Mouse (Mus musculus) lung, embryonic 14.5 days (tissue): ENCODE results near the gene Pard6b. TPM values are rescaled to one million over a fixed set of nuclear protein-coding genes. Genes with fewer than 3 reads are reported as not detected.

Source experiments
- ATAC-seq: fragments of 200-750 bp; cut with Nextera tagmentation; 2 replicates; pipeline ENCODE4 v1.8.0; 2017; ENCODE audit warnings: mild to moderate bottlenecking, moderate TSS enrichment, moderate library complexity; ENCODE audit not compliant: insufficient read depth
- DNase-seq: peaks from one replicate; pipeline ENCODE4 v3.0.0-alpha.2; 2015
- H3K27ac ChIP-seq: fragments of 300-500 bp; sonication (generic); 2 replicates; pipeline ENCODE4 v1.5.1; 2014; ENCODE audit warnings: low read depth, mild to moderate bottlenecking, moderate library complexity
- H3K27me3 ChIP-seq: fragments of 300-500 bp; sonication (generic); 2 replicates; pipeline ENCODE4 v1.6.1; 2014; ENCODE audit warnings: low read length, control low read depth; ENCODE audit not compliant: insufficient read depth
- H3K36me3 ChIP-seq: fragments of 300-500 bp; sonication (generic); 2 replicates; pipeline ENCODE4 v1.6.1; 2014; ENCODE audit warnings: control low read depth; ENCODE audit not compliant: insufficient read depth
- H3K4me1 ChIP-seq: fragments of 300-500 bp; sonication (generic); 2 replicates; pipeline ENCODE4 v1.6.1; 2014; ENCODE audit warnings: antibody characterized with exemption, control low read depth; ENCODE audit not compliant: insufficient read depth
- H3K4me2 ChIP-seq: fragments of 300-500 bp; sonication (generic); 2 replicates; pipeline ENCODE4 v1.6.1; 2014; ENCODE audit warnings: mild to moderate bottlenecking
- H3K4me3 ChIP-seq: fragments of 300-500 bp; sonication (generic); 2 replicates; pipeline ENCODE4 v1.5.1; 2014; ENCODE audit warnings: low read depth, low read length
- H3K9ac ChIP-seq: fragments of 300-500 bp; sonication (generic); 2 replicates; pipeline ENCODE4 v1.6.1; 2014
- H3K9me3 ChIP-seq: fragments of 300-500 bp; sonication (generic); 2 replicates; pipeline ENCODE4 v1.6.1; 2016; ENCODE audit warnings: low read depth, low read length, control low read depth
- CTCF ChIP-seq: IDR thresholded peaks from 2 replicates; pipeline ENCODE4 v1.5.1; 2016; ENCODE audit warnings: antibody characterized with exemption, low read depth
- WGBS: fragments of 180-500 bp; shearing (Covaris S2); extraction: QIAGEN DNeasy Blood & Tissue Kit; methylation state at CpG from one replicate; pipeline ENCODE4 v1.1.7; 2014; 5-methylcytosine and 5-hydroxymethylcytosine counted together
- polyA plus RNA-seq: library from polyadenylated mRNA; unstranded; fragments of >200 nt; fragmentation: Nextera tagmentation; extraction: Ambion mirVana; gene quantifications from 2 replicates; pipeline ENCODE4 v1.2.1, GENCODE M21; 2014

Gene Pard6b
- 14.0 and 14.1 TPM in 2 replicates for polyA plus RNA-seq

- Histone ChIP-seq H3K4me2 (peak within 1 kb of the TSS; percentile 91), H3K9ac (peak within 1 kb of the TSS; percentile 65), H3K36me3 (no peaks in the 10 kb centered on the region), H3K4me1 (peaks cover 2% of the 10 kb centered on the region; the same call in 1 of the 2 replicates), H3K9me3 (no peaks in the 10 kb centered on the region), H3K4me3 (peak within 1 kb of the TSS; percentile 66), H3K27me3 (peaks cover 25% of the 10 kb centered on the region; the same call in 1 of the 2 replicates), H3K27ac (peak within 1 kb of the TSS; percentile 85)
- DNase-seq (peak; percentile 97), ATAC-seq (peak; percentile 89)
- WGBS = under 1% methylated on average over 106 of the region's 110 CpGs
- no peak for TF ChIP-seq CTCF
Observed at GRCm38 (mm10) chr2:168080431-168081246, at the start of gene Pard6b. Gene Pard6b (plus strand): TSS chr2:168081004.

GRCm38 (mm10) chr2:168031842-168032241 lies 49.0 kb upstream of the Pard6b start:
- DNase-seq (no peak), ATAC-seq (no peak; the same call in 1 of the 2 replicates)
- Histone ChIP-seq H3K4me2 (no peak overlapping the region), H3K4me1 (0 out of 2 replicates have a peak, but pooled peaks cover 3% of the 10 kb centered on the region), H3K36me3 (no peaks in the 10 kb centered on the region), H3K9ac (no peak overlapping the region), H3K4me3 (no peak overlapping the region), H3K9me3 (peaks cover 5% of the 10 kb centered on the region; the same call in 1 of the 2 replicates), H3K27me3 (no peaks in the 10 kb centered on the region), H3K27ac (no peak overlapping the region)
- TF ChIP-seq CTCF = no peak
- WGBS = 62% methylated on average over 2 of the region's 2 CpGs

DNA sequence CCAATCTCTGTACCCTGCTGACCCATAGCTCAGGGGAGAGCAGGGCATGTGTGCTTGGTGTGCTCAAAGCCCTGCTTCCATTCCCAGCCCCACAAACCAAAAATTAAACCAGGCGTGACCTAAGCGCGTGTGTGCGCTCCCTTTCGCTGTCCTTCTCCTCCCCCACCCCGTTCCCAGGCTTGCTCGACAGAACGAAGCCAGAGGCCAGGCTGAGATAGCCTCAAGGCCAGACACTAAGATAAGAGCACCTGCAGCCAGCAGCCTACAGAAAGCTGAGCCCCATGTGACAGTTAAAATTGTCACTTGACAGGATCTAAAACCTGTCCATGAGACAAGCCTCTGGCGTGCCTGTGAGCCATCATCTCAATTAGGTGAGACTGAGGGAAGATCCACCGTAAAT lies 46.9 kb upstream of the Pard6b start:
- ATAC-seq (no peak), DNase-seq (no peak)
- 38% methylated on average over 10 of the region's 10 CpGs for WGBS
- Histone ChIP-seq H3K4me1 (0 out of 2 replicates have a peak, but pooled peaks cover 3% of the 10 kb centered on the region), H3K36me3 (no peaks in the 10 kb centered on the region), H3K9me3 (no peaks in the 10 kb centered on the region), H3K4me2 (no peak overlapping the region), H3K27me3 (no peaks in the 10 kb centered on the region), H3K27ac (no peak overlapping the region), H3K4me3 (no peak overlapping the region), H3K9ac (no peak overlapping the region)
- no peak for TF ChIP-seq CTCF

DNA sequence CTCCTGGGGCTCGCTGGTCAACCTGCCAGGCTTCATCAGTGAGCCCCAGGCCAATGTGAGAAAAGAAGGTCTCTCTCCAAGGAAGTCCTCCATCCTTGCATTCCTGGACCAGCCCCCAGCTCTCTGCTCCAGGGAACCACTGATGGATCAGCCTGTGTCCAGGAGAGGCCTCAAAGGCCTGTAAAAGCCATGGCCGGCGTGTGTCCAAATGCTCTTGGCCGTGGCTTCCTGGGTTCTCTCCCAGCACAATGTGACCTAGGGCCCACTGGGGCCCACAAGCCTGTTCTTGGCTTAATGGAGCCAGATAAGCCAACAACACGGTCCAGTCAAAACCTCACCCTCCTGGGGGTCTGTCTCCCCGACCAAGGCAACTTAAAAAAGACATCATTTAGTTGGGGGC lies 44.9 kb upstream of the Pard6b start:
- Histone ChIP-seq H3K27me3 (no peaks in the 10 kb centered on the region), H3K4me2 (no peak overlapping the region), H3K4me1 (0 out of 2 replicates have a peak, but pooled peaks cover 3% of the 10 kb centered on the region), H3K9ac (no peak overlapping the region), H3K36me3 (no peaks in the 10 kb centered on the region), H3K9me3 (no peaks in the 10 kb centered on the region), H3K4me3 (no peak overlapping the region), H3K27ac (no peak overlapping the region)
- WGBS = 78% methylated on average over 6 of the region's 6 CpGs
- DNase-seq = no peak
- ATAC-seq = no peak
- TF ChIP-seq CTCF = no peak

- H3K27me3 ChIP-seq = no peaks in the 10 kb centered on the region
- H3K36me3 ChIP-seq = no peaks in the 10 kb centered on the region
- WGBS = 20% methylated on average over 3 of the region's 3 CpGs
- H3K9ac ChIP-seq = no peak overlapping the region
- no peaks in the 10 kb centered on the region for H3K9me3 ChIP-seq
- ATAC-seq (peak; percentile 72), DNase-seq (peak; percentile 69)
- H3K4me1 ChIP-seq = 0 out of 2 replicates have a peak, but pooled peaks cover 3% of the 10 kb centered on the region
- no peak overlapping the region for H3K4me2 ChIP-seq
- peak overlapping the region; percentile 9 for H3K27ac ChIP-seq
- H3K4me3 ChIP-seq = no peak overlapping the region
- no peak for TF ChIP-seq CTCF
Observed at GRCm38 (mm10) chr2:168037063-168037462, 43.7 kb upstream of the Pard6b start.

- Histone ChIP-seq H3K9ac (no peak overlapping the region), H3K4me1 (peaks cover 11% of the 10 kb centered on the region; the same call in 1 of the 2 replicates), H3K27me3 (no peaks in the 10 kb centered on the region), H3K4me3 (no peak overlapping the region), H3K36me3 (no peaks in the 10 kb centered on the region), H3K4me2 (no peak overlapping the region), H3K27ac (no peak overlapping the region), H3K9me3 (no peaks in the 10 kb centered on the region)
- 56% methylated on average over 3 of the region's 3 CpGs for WGBS
- no peak for TF ChIP-seq CTCF
- DNase-seq = no peak
- no peak for ATAC-seq
Observed at GRCm38 (mm10) chr2:168040751-168041150, 40.1 kb upstream of the Pard6b start.

- peaks cover 12% of the 10 kb centered on the region; the same call in 1 of the 2 replicates for H3K4me1 ChIP-seq
- H3K4me3 ChIP-seq = no peak overlapping the region
- no peak overlapping the region for H3K27ac ChIP-seq
- no peaks in the 10 kb centered on the region for H3K9me3 ChIP-seq
- H3K36me3 ChIP-seq = no peaks in the 10 kb centered on the region
- H3K4me2 ChIP-seq = no peak overlapping the region
- no peaks in the 10 kb centered on the region for H3K27me3 ChIP-seq
- ATAC-seq = no peak
- no peak for DNase-seq
- no peak for TF ChIP-seq CTCF
- no peak overlapping the region for H3K9ac ChIP-seq
- 80% methylated on average over 6 of the region's 6 CpGs for WGBS
Observed at GRCm38 (mm10) chr2:168042019-168042418, 38.8 kb upstream of the Pard6b start.
